Mouse (Mus musculus) olfactory bulb, adult 2 months (tissue): ENCODE measurements around the gene Ube2u. TPM values are rescaled to one million over a fixed set of nuclear protein-coding genes. Genes with fewer than 3 reads are reported as not detected.
"Not testable (repeated sequence)": the region's sequence is repeated elsewhere in the genome, so short reads cannot be mapped to it uniquely, and the experiment has no call there.

Source experiments
- H3K27ac ChIP-seq: fragments of 200-500 bp; 2 replicates; pipeline ENCODE4 v1.5.1; 2012; ENCODE audit warnings: low read depth, low read length; ENCODE audit not compliant: insufficient read depth
- H3K4me1 ChIP-seq: fragments of 200-500 bp; 2 replicates; pipeline ENCODE4 v1.6.1; 2012; ENCODE audit warnings: low read length; ENCODE audit not compliant: control insufficient read depth, insufficient read depth
- H3K4me3 ChIP-seq: fragments of 200-500 bp; 2 replicates; pipeline ENCODE4 v1.5.1; 2012; ENCODE audit warnings: mild to moderate bottlenecking, low read depth, low read length, moderate library complexity; ENCODE audit not compliant: insufficient read depth
- CTCF ChIP-seq: fragments of 200-500 bp; IDR thresholded peaks from 2 replicates; pipeline ENCODE4 v1.5.1; 2012; ENCODE audit warnings: low read depth, mild to moderate bottlenecking, low read length, moderate library complexity; ENCODE audit not compliant: insufficient read depth
- POLR2A ChIP-seq: fragments of 200-500 bp; IDR thresholded peaks from 2 replicates; pipeline ENCODE4 v1.6.1; 2012; ENCODE audit warnings: mild to moderate bottlenecking, low read depth, low read length, moderate library complexity; ENCODE audit not compliant: insufficient read depth
- WGBS: fragments of 180-500 bp; shearing (Covaris S2); methylation state at CpG from one replicate; pipeline ENCODE4 v1.1.7; 2018; 5-methylcytosine and 5-hydroxymethylcytosine counted together
- polyA plus RNA-seq: library from polyadenylated mRNA; stranded (reverse); fragments of >200 nt; gene quantifications from 2 replicates; pipeline ENCODE4 v1.2.4, GENCODE M21; 2012; ENCODE audit warnings: low replicate concordance; ENCODE audit not compliant: missing spikeins, insufficient read depth, insufficient read length

Gene Ube2u
- polyA plus RNA-seq, 1 experiment, result not detected

DNA sequence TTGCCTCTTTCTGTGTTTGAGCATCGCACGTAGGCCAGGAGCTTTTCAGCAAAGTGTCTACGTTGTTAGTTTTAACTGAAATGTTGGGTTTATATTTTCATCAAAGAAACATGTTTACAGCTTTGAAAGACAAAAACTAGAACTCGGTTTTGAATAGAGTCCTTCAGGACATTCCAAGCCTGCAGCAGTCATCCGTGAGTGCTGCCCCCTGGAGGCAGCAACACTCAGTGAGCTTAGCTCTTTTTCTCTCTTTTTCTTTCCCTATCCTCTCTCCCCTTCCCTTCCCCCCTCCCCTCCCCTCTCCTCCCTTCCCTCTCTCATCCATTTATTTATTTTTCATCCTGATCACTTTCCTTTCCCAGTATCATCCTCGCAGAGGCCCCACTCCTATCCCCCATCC is 19.5 kb downstream of the Ube2u start:
- no peak for TF ChIP-seq CTCF
- no peak for TF ChIP-seq POLR2A

DNA sequence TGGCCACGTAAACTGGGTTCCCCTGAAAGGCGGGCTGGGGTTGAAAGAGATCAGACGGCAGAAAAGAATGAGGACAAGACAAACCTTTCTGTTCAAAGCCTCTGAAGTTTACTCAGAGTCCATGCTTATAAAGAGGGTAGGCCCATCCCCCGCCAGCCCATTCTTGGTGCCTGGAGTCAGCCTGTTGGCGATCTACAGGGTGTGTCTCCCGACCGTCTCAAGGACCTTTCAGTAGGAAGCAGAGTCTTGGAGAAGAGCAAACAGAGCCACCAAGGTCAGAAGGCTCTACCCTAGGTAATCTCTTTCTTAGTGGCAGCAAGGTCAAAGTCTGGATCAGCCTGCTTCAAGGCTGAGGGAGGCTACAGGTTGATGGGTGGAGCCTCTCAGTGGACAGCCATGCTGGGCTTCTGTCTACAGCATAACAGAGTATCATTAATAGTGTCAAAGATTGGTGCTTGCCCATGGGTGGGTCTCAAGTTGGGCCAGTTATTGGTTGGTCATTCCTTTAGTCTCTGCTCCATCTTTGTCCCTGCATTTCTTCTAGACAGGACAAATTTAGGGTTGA is 20.5 kb downstream of the Ube2u start:
- not testable (repeated sequence) for H3K4me1 ChIP-seq, H3K4me3 ChIP-seq, H3K27ac ChIP-seq
- 92% methylated on average over 7 of the region's 7 CpGs for WGBS

More for the DNA sequence above, 19.5 kb downstream of the Ube2u start:
- Histone ChIP-seq H3K4me1 (no peaks in the 10 kb centered on the region), H3K27ac (no peak overlapping the region), H3K4me3 (no peak overlapping the region)
- WGBS, result 54% methylated on average over 6 of the region's 6 CpGs

DNA sequence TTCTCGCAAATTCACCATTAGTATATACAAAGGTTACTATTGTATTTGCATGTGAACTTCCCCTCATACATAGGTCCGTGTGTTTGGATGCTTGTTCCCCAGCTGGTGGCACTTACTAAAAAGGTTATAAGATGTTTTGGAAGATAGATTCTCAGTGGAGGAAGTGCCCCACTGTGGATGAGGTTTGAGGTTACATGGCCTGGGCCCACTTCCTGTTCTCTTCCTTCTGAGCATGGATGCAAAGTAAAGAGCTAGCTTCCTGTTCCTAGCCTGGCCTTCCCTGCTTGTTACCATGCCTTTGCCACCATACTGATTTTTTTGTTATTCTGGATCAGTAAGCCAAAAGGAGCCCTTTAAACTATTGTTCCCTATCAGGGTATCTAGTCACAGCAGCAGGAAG is 24.7 kb downstream of the Ube2u start:
- H3K27ac ChIP-seq, result no peak overlapping the region
- TF ChIP-seq CTCF (no peak), POLR2A (no peak)
- no peaks in the 10 kb centered on the region for H3K4me1 ChIP-seq
- no peak overlapping the region for H3K4me3 ChIP-seq
- 83% methylated on average over 2 of the region's 2 CpGs for WGBS

- 82% methylated on average over 2 of the region's 2 CpGs for WGBS
Observed at GRCm38 (mm10) chr4:100517646-100518045, 39.0 kb downstream of the Ube2u start.

DNA sequence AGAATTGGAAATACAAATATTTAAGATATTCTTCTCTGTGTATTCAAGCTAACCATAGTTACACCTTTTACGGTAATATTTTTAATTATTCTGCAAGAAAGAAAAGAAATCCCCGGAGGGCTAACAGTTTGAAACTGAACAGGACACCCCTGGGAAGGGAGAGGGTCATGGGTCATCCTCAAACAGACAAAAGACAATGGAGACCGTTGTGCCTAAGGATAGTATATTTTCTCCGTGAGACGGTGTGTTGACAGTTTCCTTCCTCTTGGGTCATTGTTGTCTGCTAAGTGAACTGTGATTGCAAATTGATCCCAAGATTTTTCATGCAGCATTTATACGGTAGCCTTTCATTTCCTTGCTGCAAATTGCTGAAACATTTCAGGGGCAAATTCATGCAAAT is 43.9 kb downstream of the Ube2u start:
- 59% methylated on average over 6 of the region's 6 CpGs for WGBS
- H3K4me1 ChIP-seq, result peaks cover under 1% of the 10 kb centered on the region; the same call in 1 of the 2 replicates
- no peak overlapping the region for H3K27ac ChIP-seq
- no peak overlapping the region for H3K4me3 ChIP-seq
- TF ChIP-seq POLR2A (no peak), CTCF (no peak)

More at GRCm38 (mm10) chr4:100517646-100518045, 39.0 kb downstream of the Ube2u start:
- H3K27ac ChIP-seq, result no peak overlapping the region
- no peak for TF ChIP-seq POLR2A
- no peak for TF ChIP-seq CTCF
- H3K4me3 ChIP-seq, result no peak overlapping the region
- H3K4me1 ChIP-seq, result no peaks in the 10 kb centered on the region

DNA sequence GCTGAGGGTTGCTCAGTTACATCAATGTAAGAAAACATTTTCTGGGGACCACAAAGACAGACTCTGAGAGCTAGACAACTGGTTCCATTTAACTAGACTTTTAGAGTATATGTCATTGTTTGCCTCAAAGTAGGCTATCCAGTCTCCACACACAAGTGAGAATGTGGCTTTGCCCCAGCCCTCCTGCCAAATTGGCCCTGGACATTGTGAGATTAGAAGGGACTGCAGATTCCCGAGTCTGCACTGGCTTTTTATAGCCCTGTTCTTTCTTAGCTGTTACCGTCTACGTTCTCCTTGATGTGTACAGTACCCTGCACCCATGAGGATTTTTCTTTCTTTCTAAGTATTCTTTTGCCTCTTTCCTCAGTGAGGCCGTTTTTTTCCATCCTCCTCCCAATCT is 46.1 kb downstream of the Ube2u start:
- 66% methylated on average over 4 of the region's 4 CpGs for WGBS

DNA sequence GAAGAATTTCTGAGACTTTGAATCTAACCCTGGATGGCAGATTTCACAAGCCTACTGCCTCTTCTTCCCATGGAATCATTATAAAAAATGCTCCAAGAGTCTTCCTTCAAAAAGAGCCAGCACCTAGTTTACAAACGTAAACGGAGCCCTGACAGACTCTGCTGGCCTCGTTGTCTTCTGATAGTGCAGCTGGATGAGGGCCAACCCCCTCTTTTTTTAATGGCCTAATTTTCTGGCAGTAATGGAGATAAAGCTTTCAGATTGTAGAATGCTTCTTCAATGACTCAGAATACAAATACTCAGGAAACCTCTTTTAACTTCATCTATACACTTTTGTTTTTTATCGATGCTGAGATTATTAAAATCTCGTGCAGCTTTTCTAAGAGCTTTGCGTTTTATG is 47.6 kb downstream of the Ube2u start:
- no peak overlapping the region for H3K27ac ChIP-seq
- TF ChIP-seq POLR2A (no peak), CTCF (no peak)
- 55% methylated on average over 6 of the region's 6 CpGs for WGBS
- H3K4me3 ChIP-seq, result no peak overlapping the region
- H3K4me1 ChIP-seq, result peaks cover 2% of the 10 kb centered on the region; the same call in 1 of the 2 replicates

More for the DNA sequence above, 46.1 kb downstream of the Ube2u start:
- H3K4me1 ChIP-seq, result peaks cover 2% of the 10 kb centered on the region; the same call in 1 of the 2 replicates
- H3K27ac ChIP-seq, result no peak overlapping the region
- H3K4me3 ChIP-seq, result no peak overlapping the region
- TF ChIP-seq POLR2A (no peak), CTCF (no peak)

DNA sequence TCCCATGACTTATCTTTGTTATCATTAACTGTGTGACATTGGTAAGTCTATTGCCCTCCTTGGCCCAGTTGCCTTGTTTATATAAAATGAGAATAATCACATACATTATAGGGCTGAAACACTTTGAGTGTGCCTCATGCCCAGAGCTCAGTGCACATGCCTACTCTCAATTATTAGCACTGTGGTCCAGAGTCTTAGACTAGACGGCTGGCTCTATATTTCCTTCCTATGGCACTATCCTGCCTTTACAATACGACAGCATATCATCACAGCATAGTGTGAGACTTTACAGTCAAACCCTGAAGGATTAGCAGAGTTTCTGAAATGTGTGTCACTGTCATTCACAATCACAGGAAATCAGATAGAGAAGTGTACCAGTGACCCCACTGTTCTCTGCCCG is 48.4 kb downstream of the Ube2u start:
- Histone ChIP-seq H3K4me3 (no peak overlapping the region), H3K27ac (no peak overlapping the region), H3K4me1 (peaks cover 2% of the 10 kb centered on the region; the same call in 1 of the 2 replicates)
- 64% methylated on average over 3 of the region's 3 CpGs for WGBS
- no peak for TF ChIP-seq POLR2A
- no peak for TF ChIP-seq CTCF

DNA sequence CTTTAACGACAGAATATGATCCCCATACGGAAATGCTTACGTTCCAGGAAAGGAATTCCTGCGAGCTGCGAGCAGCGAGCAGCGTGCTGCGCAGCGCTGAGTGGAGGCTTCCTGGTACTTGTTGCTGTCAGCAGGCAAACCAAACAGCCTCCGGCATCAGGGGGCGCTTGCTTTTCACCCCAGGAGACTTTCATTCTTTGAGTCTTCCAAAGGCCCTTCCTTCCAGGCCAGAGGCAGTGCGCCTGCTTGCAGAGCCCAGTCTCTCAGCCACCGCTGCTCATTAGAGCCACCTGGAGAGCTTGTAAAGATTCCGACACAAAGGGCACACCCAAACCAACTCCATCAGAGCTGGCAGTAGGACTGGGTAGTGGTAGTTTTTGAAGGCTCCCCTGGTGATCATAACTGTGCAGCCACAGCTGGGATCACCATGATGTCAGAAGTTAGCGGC is 48.9 kb downstream of the Ube2u start:
- WGBS, result 43% methylated on average over 15 of the region's 15 CpGs
- no peak overlapping the region for H3K27ac ChIP-seq
- TF ChIP-seq CTCF (no peak), POLR2A (no peak)
- no peak overlapping the region for H3K4me3 ChIP-seq
- H3K4me1 ChIP-seq, result peaks cover 2% of the 10 kb centered on the region; the same call in 1 of the 2 replicates

GRCm38 (mm10) chr4:100533607-100534006 is 55.0 kb downstream of the Ube2u start:
- TF ChIP-seq POLR2A (no peak), CTCF (no peak)
- WGBS, result 77% methylated on average over 6 of the region's 6 CpGs
- no peaks in the 10 kb centered on the region for H3K4me1 ChIP-seq
- H3K27ac ChIP-seq, result no peak overlapping the region
- no peak overlapping the region for H3K4me3 ChIP-seq
